Mouse (Mus musculus) hindbrain, embryonic 11.5 days (tissue): ENCODE results near the gene Grb2. TPM values are rescaled to one million over a fixed set of nuclear protein-coding genes. Genes with fewer than 3 reads are reported as not detected.

Experiments
- ATAC-seq: fragments of 200-750 bp; cut with Nextera tagmentation; 2 replicates; pipeline ENCODE4 v1.8.0; 2017; ENCODE audit warnings: mild to moderate bottlenecking, moderate TSS enrichment, moderate library complexity; ENCODE audit not compliant: low FRiP score
- DNase-seq: peaks from one replicate; pipeline ENCODE4 v3.0.0-alpha.2; 2015; ENCODE audit warnings: low spot score
- H3K27ac ChIP-seq: fragments of 300-500 bp; sonication (generic); 2 replicates; pipeline ENCODE4 v1.5.1; 2014; ENCODE audit warnings: mild to moderate bottlenecking, low read depth, low read length
- H3K27me3 ChIP-seq: fragments of 300-500 bp; sonication (generic); 2 replicates; pipeline ENCODE4 v1.6.1; 2014; ENCODE audit warnings: mild to moderate bottlenecking, low read length, moderate library complexity, mixed read lengths; ENCODE audit not compliant: control insufficient read depth, insufficient read depth
- H3K36me3 ChIP-seq: fragments of 300-500 bp; sonication (generic); 2 replicates; pipeline ENCODE4 v1.6.1; 2014; ENCODE audit warnings: mild to moderate bottlenecking, low read length, moderate library complexity, mixed read lengths; ENCODE audit not compliant: control insufficient read depth, insufficient read depth
- H3K4me1 ChIP-seq: fragments of 300-500 bp; sonication (generic); replicated peaks from 2 replicates; pipeline ENCODE4 v1.6.1; 2014; ENCODE audit warnings: low read length, mixed read lengths; ENCODE audit not compliant: control insufficient read depth, insufficient read depth
- H3K4me2 ChIP-seq: fragments of 300-500 bp; sonication (generic); replicated peaks from 2 replicates; pipeline ENCODE4 v1.6.1; 2014; ENCODE audit warnings: mild to moderate bottlenecking, low read depth, low read length
- H3K4me3 ChIP-seq: fragments of 300-500 bp; sonication (generic); 2 replicates; pipeline ENCODE4 v1.5.1; 2014; ENCODE audit warnings: low read depth, low read length
- H3K9ac ChIP-seq: fragments of 300-500 bp; sonication (generic); 2 replicates; pipeline ENCODE4 v1.6.1; 2014; ENCODE audit warnings: low read depth, low read length
- H3K9me3 ChIP-seq: fragments of 300-500 bp; sonication (generic); 2 replicates; pipeline ENCODE4 v1.6.1; 2016; ENCODE audit warnings: low read length; ENCODE audit not compliant: control insufficient read depth
- WGBS: fragments of 180-500 bp; shearing (Covaris S2); extraction: QIAGEN DNeasy Blood & Tissue Kit; methylation state at CpG from one replicate; pipeline ENCODE4 v1.1.7; 2014; 5-methylcytosine and 5-hydroxymethylcytosine counted together
- polyA plus RNA-seq: library from polyadenylated mRNA; unstranded; fragments of >200 nt; fragmentation: Nextera tagmentation; extraction: Ambion mirVana; gene quantifications from 2 replicates; pipeline ENCODE4 v1.2.1, GENCODE M21; 2014

Grb2 gene
- polyA plus RNA-seq, 1 experiment from 2014 or later: 79.2 TPM

DNA sequence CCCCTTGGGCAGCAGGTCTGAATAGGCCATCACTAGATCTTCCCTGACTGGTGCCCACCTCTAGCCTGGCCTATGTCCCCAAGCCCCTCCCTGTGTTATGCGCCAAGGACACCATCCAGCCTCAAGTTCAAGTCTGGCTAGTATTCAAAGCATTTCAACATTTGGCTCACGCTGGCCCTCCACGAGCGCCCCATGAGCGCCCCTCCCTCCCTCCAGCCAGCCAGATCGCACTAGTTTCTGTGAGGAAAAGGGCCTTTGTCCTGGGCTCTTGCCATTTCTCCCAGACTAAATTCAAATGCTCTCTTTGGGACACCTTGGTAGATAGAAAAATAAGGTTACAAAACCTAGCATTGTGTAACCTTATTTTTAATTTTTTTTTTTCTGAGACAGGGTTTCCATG is 92.5 kb downstream of the Grb2 start:
- H3K4me3 ChIP-seq: no peak overlapping the region
- DNase-seq (no peak), ATAC-seq (no peak)
- H3K27me3 ChIP-seq: no peaks in the 10 kb centered on the region
- H3K9ac ChIP-seq: no peak overlapping the region
- no peak overlapping the region for H3K4me2 ChIP-seq
- H3K4me1 ChIP-seq: no peaks in the 10 kb centered on the region; the same call in 1 of the 2 replicates
- no peaks in the 10 kb centered on the region for H3K9me3 ChIP-seq
- H3K36me3 ChIP-seq: no peaks in the 10 kb centered on the region
- 91% methylated on average over 6 of the region's 6 CpGs for WGBS
- H3K27ac ChIP-seq: no peak overlapping the region

DNA sequence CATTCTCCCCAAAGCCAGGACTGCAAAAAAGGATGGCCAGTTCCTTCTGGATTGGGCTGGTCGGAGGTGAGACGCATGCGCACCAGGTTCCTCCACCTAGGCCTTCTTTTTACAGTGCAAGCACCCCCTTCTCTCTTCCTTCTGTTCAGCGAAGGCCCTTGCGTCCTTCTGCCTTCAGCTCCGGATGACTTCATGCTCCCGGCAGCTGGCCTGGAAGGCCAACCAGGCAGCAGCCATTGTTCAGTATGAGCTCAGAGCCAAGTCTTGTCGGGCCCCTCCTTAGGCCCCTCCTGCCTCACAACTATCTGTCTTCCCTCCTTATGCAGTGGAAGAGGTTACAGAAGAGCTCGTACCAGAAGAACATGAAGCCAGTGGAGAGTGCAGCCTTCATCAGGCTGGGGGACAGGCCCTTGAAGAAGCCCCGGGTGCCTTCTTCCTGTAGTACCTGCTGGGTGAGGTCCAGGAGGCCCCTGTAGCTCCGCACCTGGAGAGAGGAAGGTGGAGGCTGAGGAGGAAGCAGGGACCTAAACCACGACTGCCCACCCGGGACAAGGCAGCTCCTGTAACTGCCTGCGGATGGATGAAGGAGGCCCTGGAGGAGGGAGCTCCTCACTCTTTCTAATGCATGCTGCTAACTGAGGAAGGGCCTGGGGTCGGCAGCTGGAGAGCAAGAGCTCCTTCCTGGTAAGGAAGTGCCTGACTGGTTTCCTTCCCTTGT is 93.1 kb downstream of the Grb2 start:
- H3K9me3 ChIP-seq: no peaks in the 10 kb centered on the region
- H3K4me3 ChIP-seq: no peak overlapping the region
- H3K4me1 ChIP-seq: no peaks in the 10 kb centered on the region; the same call in 1 of the 2 replicates
- no peak overlapping the region for H3K4me2 ChIP-seq
- no peaks in the 10 kb centered on the region for H3K36me3 ChIP-seq
- no peak overlapping the region for H3K9ac ChIP-seq
- DNase-seq: no peak
- WGBS: 86% methylated on average over 15 of the region's 15 CpGs
- no peaks in the 10 kb centered on the region for H3K27me3 ChIP-seq
- no peak for ATAC-seq
- H3K27ac ChIP-seq: no peak overlapping the region

DNA sequence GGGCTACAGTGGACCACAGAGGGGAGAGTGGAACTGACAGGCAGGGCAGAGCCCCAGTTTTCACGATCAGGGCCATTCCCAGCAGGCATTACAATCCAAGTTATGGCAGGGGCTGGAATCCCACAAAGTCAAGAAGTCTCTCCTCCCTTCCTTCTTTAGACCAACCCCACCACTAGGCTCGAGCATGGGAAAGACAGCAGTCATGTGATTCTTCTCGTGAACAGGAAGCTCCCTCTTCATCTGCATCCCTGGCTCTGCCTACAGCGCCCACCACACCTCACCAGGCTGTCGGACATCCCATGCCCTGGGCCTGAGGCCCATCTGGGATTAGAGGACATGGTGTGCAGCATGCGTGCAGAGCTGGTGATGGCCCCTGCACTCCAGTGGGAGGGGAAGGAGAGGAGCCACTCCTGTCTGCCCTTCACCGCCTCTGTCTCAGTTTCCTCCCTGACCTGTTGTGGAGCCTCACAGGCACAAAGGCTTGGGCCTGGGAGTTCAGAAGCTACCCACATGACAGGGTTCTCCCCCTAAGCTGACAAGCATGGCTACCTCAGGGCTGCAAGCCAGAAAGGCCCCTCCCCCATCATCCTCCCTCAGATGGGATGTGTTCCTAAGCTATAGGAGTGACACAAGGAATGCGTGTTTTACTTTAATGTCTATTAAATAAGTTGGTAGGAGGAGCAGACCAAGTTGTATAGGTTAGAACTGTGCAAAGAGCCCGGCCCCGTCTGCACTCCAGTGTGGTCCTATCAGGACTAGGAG is 93.9 kb downstream of the Grb2 start:
- Histone ChIP-seq H3K4me2 (no peak overlapping the region), H3K27me3 (no peaks in the 10 kb centered on the region), H3K4me1 (no peaks in the 10 kb centered on the region; the same call in 1 of the 2 replicates), H3K4me3 (no peak overlapping the region), H3K9ac (no peak overlapping the region), H3K9me3 (no peaks in the 10 kb centered on the region), H3K36me3 (no peaks in the 10 kb centered on the region), H3K27ac (no peak overlapping the region)
- WGBS: 88% methylated on average over 10 of the region's 10 CpGs
- ATAC-seq (no peak), DNase-seq (no peak)

DNA sequence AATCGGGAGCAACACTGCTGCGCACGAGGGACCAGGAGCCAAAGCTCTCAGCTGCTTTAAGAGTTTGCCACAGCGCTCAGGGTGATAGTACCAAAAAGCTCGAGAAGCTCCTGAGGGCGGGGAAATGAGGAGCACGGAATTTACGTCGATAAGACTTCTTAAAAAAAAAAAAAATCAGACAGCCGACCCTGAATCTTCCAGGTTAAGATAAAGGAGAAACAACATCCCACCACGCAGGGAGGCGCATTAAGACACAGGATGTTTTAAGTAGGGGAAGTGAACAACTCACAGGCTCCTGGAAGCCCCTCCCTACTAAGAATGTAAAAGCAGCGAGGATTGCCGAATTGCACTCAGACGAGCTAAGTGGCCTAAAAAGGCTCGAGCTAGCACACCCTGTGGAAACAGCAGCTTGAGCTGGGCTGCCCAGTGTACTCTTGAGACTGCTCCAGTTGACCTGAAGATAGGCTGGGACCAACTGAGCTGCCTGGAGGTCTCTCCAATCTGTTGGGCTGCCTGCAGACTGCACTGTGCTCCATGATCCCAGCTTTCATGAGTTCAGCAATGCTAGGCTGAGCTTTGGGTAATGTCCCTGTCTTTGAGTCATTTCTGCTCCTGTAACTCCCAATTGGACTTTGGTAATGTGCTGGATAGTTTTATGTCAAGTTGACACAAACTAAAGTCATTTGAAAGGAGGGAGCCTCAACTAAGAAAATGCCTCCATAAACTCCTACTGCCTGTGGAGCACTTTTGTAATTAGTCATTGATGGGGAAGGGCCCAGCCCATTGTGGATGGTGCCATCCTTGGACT is 95.1 kb downstream of the Grb2 start:
- whole genome bisulfite sequencing: under 1% methylated on average over 16 of the region's 16 CpGs
- Histone ChIP-seq H3K9ac (peak overlapping the region; percentile 56; the same call in 1 of the 2 replicates), H3K27me3 (no peaks in the 10 kb centered on the region), H3K4me3 (peak overlapping the region; percentile 51), H3K4me2 (peak overlapping the region; percentile 91), H3K4me1 (no peaks in the 10 kb centered on the region; the same call in 1 of the 2 replicates), H3K36me3 (peaks cover 5% of the 10 kb centered on the region; the same call in 1 of the 2 replicates), H3K27ac (no peak overlapping the region; the same call in 1 of the 2 replicates), H3K9me3 (no peaks in the 10 kb centered on the region)
- DNase-seq (no peak), ATAC-seq (no peak)

DNA sequence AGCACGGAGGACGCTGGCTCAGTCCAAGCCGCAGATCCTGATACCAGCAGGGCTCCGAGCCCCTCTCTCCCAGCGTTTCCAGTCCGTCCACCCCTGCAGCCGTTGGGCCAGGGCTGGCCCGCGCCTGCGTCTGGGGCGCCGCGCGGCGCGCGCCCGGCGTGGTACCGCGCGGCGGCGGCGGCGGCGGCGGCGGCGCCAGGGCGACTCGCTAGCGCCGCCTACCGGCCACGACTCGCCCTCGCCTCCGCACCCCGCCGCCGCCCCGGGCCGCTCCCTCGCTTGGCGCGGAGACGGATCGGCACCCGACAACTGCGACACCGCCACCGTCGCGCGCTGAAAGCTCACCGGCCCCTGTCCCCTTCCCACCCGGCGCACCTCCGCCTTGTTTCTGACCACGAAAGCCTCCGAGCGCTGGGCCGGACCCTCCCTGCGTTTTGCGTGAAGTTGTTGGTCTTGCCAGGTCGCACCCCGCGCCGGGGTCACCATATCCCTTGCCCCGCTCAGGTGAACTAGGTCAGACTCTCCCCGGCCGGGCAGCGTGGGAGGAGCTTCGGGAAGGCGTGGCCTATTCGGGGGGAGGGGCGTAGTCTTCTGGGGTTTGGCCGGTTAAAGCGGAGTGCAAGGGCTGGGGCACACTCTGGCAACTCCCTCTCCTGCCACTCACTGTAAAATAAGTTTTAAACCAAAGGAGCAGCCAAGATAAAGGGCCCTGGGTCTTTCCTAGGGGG is 95.8 kb downstream of the Grb2 start, which contains the start of gene Mif4gd:
TSS of gene Mif4gd (minus strand) at position 560 of the 728 bp plus-strand sequence.
- H3K4me2 ChIP-seq: peak within 1 kb of the TSS; percentile 91
- peak within 1 kb of the TSS; percentile 51 for H3K4me3 ChIP-seq
- DNase-seq (peak; percentile 90), ATAC-seq (peak; percentile 84)
- H3K27me3 ChIP-seq: no peaks in the 10 kb centered on the region
- H3K4me1 ChIP-seq: no peaks in the 10 kb centered on the region; the same call in 1 of the 2 replicates
- peak within 1 kb of the TSS; percentile 56 for H3K9ac ChIP-seq
- no peaks in the 10 kb centered on the region for H3K9me3 ChIP-seq
- H3K36me3 ChIP-seq: peaks cover 10% of the 10 kb centered on the region
- H3K27ac ChIP-seq: peak within 1 kb of the TSS; percentile 51; the same call in 1 of the 2 replicates
- WGBS: under 1% methylated on average over 50 of the region's 80 CpGs

DNA sequence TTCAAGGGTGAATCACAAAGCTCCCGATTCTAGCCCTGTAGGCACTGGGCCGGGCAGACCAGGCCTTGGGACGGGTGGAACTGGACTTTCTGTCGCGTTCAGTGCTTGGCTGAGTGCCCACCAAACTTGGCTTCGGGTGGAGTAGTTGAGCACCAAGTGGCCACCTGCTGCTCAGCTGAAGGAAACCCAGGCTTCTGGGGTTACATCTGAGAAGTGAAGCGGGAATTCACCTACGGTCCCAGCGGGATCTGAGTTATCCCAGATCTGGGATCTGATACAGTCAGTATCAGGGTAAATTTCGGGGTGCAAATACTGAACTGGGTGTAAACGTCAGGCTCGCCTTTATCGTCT is 96.4 kb downstream of the Grb2 start:
- Histone ChIP-seq H3K4me3 (peak overlapping the region; percentile 51), H3K36me3 (peaks cover 11% of the 10 kb centered on the region), H3K27me3 (no peaks in the 10 kb centered on the region), H3K27ac (no peak overlapping the region), H3K9ac (peak overlapping the region; percentile 56), H3K4me2 (peak overlapping the region; percentile 91), H3K4me1 (no peaks in the 10 kb centered on the region; the same call in 1 of the 2 replicates), H3K9me3 (no peaks in the 10 kb centered on the region)
- 2% methylated on average over 13 of the region's 13 CpGs for WGBS
- DNase-seq (no peak), ATAC-seq (no peak; the same call in 1 of the 2 replicates)

DNA sequence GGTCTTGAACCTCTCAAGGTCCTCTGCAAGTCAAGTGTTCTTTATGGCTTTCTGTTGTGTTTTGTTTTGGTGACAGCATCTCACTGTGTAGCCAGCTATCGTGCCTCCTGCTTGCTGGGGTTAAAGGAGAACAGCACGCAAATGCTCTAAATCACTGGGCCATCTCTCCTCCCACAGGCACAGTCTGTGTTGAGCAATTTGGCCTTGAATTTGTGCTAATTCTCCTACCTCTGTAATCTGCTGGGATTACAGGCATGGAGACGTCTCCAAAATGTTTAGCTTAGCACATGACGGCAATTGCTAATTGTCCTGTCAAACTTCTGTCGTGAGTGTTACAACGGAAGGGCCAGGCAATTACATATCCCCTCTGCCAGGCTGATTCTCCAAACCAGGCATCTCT is 97.2 kb downstream of the Grb2 start:
- no peaks in the 10 kb centered on the region for H3K9me3 ChIP-seq
- no peak overlapping the region for H3K9ac ChIP-seq
- H3K27me3 ChIP-seq: no peaks in the 10 kb centered on the region
- WGBS: 80% methylated on average over 6 of the region's 6 CpGs
- H3K4me1 ChIP-seq: no peaks in the 10 kb centered on the region; the same call in 1 of the 2 replicates
- DNase-seq: no peak
- H3K4me2 ChIP-seq: no peak overlapping the region
- H3K4me3 ChIP-seq: no peak overlapping the region
- H3K36me3 ChIP-seq: peaks cover 13% of the 10 kb centered on the region
- ATAC-seq: no peak
- no peak overlapping the region for H3K27ac ChIP-seq

DNA sequence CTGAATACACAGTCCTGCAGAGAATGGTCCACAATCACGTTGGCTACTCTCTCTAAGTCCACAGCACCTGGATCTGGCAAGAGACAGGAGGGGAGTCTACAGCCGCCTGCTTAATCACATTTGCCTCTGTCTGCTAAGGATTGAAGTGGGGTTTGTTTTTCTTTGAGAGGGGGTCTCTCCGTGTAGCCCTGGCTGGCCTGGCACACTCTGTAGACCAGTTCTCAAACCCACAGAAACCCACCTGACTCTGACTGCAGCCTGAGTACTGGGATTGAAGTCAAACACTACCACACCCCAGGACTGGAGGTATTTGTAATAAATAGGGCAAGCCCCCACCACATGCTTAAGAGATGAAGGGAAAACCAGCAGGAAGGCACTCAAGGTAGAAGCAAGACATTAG is 98.8 kb downstream of the Grb2 start:
- Histone ChIP-seq H3K9ac (no peak overlapping the region), H3K27me3 (no peaks in the 10 kb centered on the region), H3K4me1 (peaks cover 5% of the 10 kb centered on the region; the same call in 1 of the 2 replicates), H3K4me3 (no peak overlapping the region), H3K36me3 (peaks cover 13% of the 10 kb centered on the region), H3K27ac (no peak overlapping the region), H3K4me2 (no peak overlapping the region), H3K9me3 (no peaks in the 10 kb centered on the region)
- DNase-seq (no peak), ATAC-seq (no peak)
- 63% methylated on average over 3 of the region's 3 CpGs for WGBS
